Mouse (Mus musculus) limb, embryonic 14.5 days (tissue): ENCODE measurements around the gene Shank3. TPM values are rescaled to one million over a fixed set of nuclear protein-coding genes. Genes with fewer than 3 reads are reported as not detected.
A peak's percentile ranks its signal among the peaks of the same experiment; 100 is the strongest.

Experiments used
- ATAC-seq: fragments of 200-750 bp; cut with Nextera tagmentation; 2 replicates; pipeline ENCODE4 v1.8.0; 2017; ENCODE audit warnings: low read depth, moderate number of reproducible peaks, moderate TSS enrichment; ENCODE audit not compliant: low FRiP score
- DNase-seq: peaks from one replicate; pipeline ENCODE4 v3.0.0-alpha.2; 2015; ENCODE audit warnings: low spot score
- H3K27ac ChIP-seq: fragments of 300-500 bp; sonication (generic); replicated peaks from 2 replicates; pipeline ENCODE4 v1.5.1; 2014; ENCODE audit warnings: low read depth, mild to moderate bottlenecking, low read length, moderate library complexity, mixed read lengths
- H3K27me3 ChIP-seq: fragments of 300-500 bp; sonication (generic); 2 replicates; pipeline ENCODE4 v1.6.1; 2014; ENCODE audit warnings: low read length, mixed read lengths; ENCODE audit not compliant: control insufficient read depth, insufficient read depth
- H3K36me3 ChIP-seq: fragments of 300-500 bp; sonication (generic); 2 replicates; pipeline ENCODE4 v1.6.1; 2014; ENCODE audit warnings: mild to moderate bottlenecking, low read length, moderate library complexity, mixed read lengths; ENCODE audit not compliant: control insufficient read depth, insufficient read depth
- H3K4me1 ChIP-seq: fragments of 300-500 bp; sonication (generic); 2 replicates; pipeline ENCODE4 v1.6.1; 2014; ENCODE audit warnings: antibody characterized with exemption, low read length, mixed read lengths; ENCODE audit not compliant: control insufficient read depth, insufficient read depth
- H3K4me2 ChIP-seq: fragments of 300-500 bp; sonication (generic); replicated peaks from 2 replicates; pipeline ENCODE4 v1.6.1; 2014; ENCODE audit warnings: low read depth, mild to moderate bottlenecking, low read length, moderate library complexity; ENCODE audit not compliant: severe bottlenecking
- H3K4me3 ChIP-seq: fragments of 300-500 bp; sonication (generic); replicated peaks from 2 replicates; pipeline ENCODE4 v1.5.1; 2014; ENCODE audit warnings: low read length
- H3K9ac ChIP-seq: fragments of 300-500 bp; sonication (generic); 2 replicates; pipeline ENCODE4 v1.6.1; 2014; ENCODE audit warnings: mild to moderate bottlenecking, low read depth, low read length, moderate library complexity; ENCODE audit not compliant: severe bottlenecking
- H3K9me3 ChIP-seq: fragments of 300-500 bp; sonication (generic); 2 replicates; pipeline ENCODE4 v1.6.1; 2016; ENCODE audit warnings: low read length; ENCODE audit not compliant: control insufficient read depth
- POLR2A ChIP-seq: fragments of 200-500 bp; IDR thresholded peaks from 2 replicates; pipeline ENCODE4 v1.8.0; 2012; ENCODE audit warnings: inconsistent platforms, mild to moderate bottlenecking, moderate library complexity, borderline replicate concordance; ENCODE audit not compliant: insufficient read depth, insufficient read length; ENCODE audit errors: extremely low read depth
- WGBS: fragments of 180-500 bp; shearing (Covaris S2); extraction: QIAGEN DNeasy Blood & Tissue Kit; methylation state at CpG from one replicate; pipeline ENCODE4 v1.1.7; 2014; 5-methylcytosine and 5-hydroxymethylcytosine counted together
- polyA plus RNA-seq, 2 experiments: library from polyadenylated mRNA; depleted of rRNA in 1 of 2; stranded (reverse) in 1 of 2; unstranded in 1 of 2; fragments of >200 nt; fragmentation: Nextera tagmentation in 1 of 2; extraction: Ambion mirVana in 1 of 2; gene quantifications; 2 replicates each; pipeline versions ENCODE4 v1.2.1 to v1.2.3; 2012 to 2014

The Shank3 gene
- polyA plus RNA-seq, 2 experiments, result 2.4 to 18.4 TPM

- Histone ChIP-seq H3K9ac (no peak overlapping the region), H3K27ac (no peak overlapping the region), H3K4me3 (no peak overlapping the region), H3K4me2 (no peak overlapping the region), H3K9me3 (no peaks in the 10 kb centered on the region), H3K4me1 (no peaks in the 10 kb centered on the region), H3K27me3 (no peaks in the 10 kb centered on the region), H3K36me3 (peaks cover 18% of the 10 kb centered on the region; the same call in 1 of the 2 replicates)
- TF ChIP-seq POLR2A, result no peak
- DNase-seq (no peak), ATAC-seq (no peak)
- WGBS, result 88% methylated on average over 8 of the region's 8 CpGs
Measured at GRCm38 (mm10) chr15:89507751-89508150, 8.3 kb downstream of the Shank3 start.

- WGBS, result 70% methylated on average over 4 of the region's 4 CpGs
- H3K27me3 ChIP-seq, result no peaks in the 10 kb centered on the region
- H3K9ac ChIP-seq, result no peak overlapping the region
- no peak for TF ChIP-seq POLR2A
- no peak for DNase-seq
- H3K4me2 ChIP-seq, result no peak overlapping the region
- no peak overlapping the region for H3K27ac ChIP-seq
- no peak overlapping the region for H3K4me3 ChIP-seq
- no peak for ATAC-seq
- no peaks in the 10 kb centered on the region for H3K9me3 ChIP-seq
- no peaks in the 10 kb centered on the region for H3K36me3 ChIP-seq
- H3K4me1 ChIP-seq, result no peaks in the 10 kb centered on the region
Measured at GRCm38 (mm10) chr15:89512679-89513078, 13.3 kb downstream of the Shank3 start.

GRCm38 (mm10) chr15:89521951-89522350 lies 22.5 kb downstream of the Shank3 start:
- 0 out of 2 replicates have a peak, but pooled peaks cover 3% of the 10 kb centered on the region for H3K4me1 ChIP-seq
- no peaks in the 10 kb centered on the region for H3K9me3 ChIP-seq
- no peak for ATAC-seq
- H3K9ac ChIP-seq, result no peak overlapping the region
- no peak for TF ChIP-seq POLR2A
- DNase-seq, result no peak
- no peak overlapping the region for H3K27ac ChIP-seq
- peaks cover 5% of the 10 kb centered on the region; the same call in 1 of the 2 replicates for H3K36me3 ChIP-seq
- H3K4me2 ChIP-seq, result no peak overlapping the region
- 60% methylated on average over 7 of the region's 7 CpGs for WGBS
- H3K4me3 ChIP-seq, result no peak overlapping the region
- no peaks in the 10 kb centered on the region for H3K27me3 ChIP-seq

- H3K27ac ChIP-seq, result no peak overlapping the region
- no peak for TF ChIP-seq POLR2A
- H3K27me3 ChIP-seq, result no peaks in the 10 kb centered on the region
- 0 out of 2 replicates have a peak overlapping the region, but pooled peaks have one; percentile 48 for H3K9ac ChIP-seq
- peak overlapping the region; percentile 91; the same call in 1 of the 2 replicates for H3K4me2 ChIP-seq
- peaks cover 5% of the 10 kb centered on the region; the same call in 1 of the 2 replicates for H3K36me3 ChIP-seq
- WGBS, result 84% methylated on average over 10 of the region's 10 CpGs
- H3K9me3 ChIP-seq, result no peaks in the 10 kb centered on the region
- DNase-seq, result no peak
- no peak for ATAC-seq
- H3K4me1 ChIP-seq, result 0 out of 2 replicates have a peak, but pooled peaks cover 3% of the 10 kb centered on the region
- peak overlapping the region; percentile 46; the same call in 1 of the 2 replicates for H3K4me3 ChIP-seq
Measured at GRCm38 (mm10) chr15:89522566-89523282, 23.3 kb downstream of the Shank3 start.

GRCm38 (mm10) chr15:89523283-89523832 lies 23.9 kb downstream of the Shank3 start:
- ATAC-seq, result peak; percentile 38; the same call in 1 of the 2 replicates
- Histone ChIP-seq H3K36me3 (peaks cover 5% of the 10 kb centered on the region; the same call in 1 of the 2 replicates), H3K27me3 (no peaks in the 10 kb centered on the region), H3K9ac (peak overlapping the region; percentile 48; the same call in 1 of the 2 replicates), H3K27ac (no peak overlapping the region), H3K4me2 (peak overlapping the region; percentile 91), H3K9me3 (no peaks in the 10 kb centered on the region), H3K4me1 (0 out of 2 replicates have a peak, but pooled peaks cover 3% of the 10 kb centered on the region), H3K4me3 (peak overlapping the region; percentile 46)
- no peak for TF ChIP-seq POLR2A
- WGBS, result 11% methylated on average over 20 of the region's 47 CpGs
- DNase-seq, result no peak
